Mouse (Mus musculus): ENCODE data around the gene Cd48.
"Not testable (repeated sequence)": the region's sequence is repeated elsewhere in the genome, so short reads cannot be mapped to it uniquely, and the experiment has no call there.

Gene Cd48

GRCm38 (mm10) chr1:171681531-171682299 lies at the start of gene Cd48:
TSS of gene Cd48 (plus strand) at chr1:171682009.
- DNase-seq (ENCODE audit: low spot score), result no peak

DNA sequence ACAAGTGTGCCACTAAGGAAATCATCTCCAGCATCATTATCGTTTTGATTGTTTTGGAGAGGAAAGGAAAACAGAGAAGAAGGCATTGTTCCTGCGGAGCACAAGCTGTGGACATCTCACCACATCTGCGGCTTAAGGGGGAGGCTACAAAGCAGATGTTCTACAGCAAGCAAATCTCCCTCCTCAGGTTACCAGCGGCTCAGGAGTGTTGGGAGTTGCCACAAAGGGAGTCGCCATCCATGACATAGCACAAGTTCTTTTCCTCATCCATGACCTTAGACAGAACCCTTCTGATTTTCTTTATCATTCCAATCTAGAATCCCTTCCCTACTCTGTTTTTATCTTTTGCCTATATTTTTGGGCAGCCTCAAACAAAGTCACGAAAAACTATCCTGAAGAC lies 46.1 kb upstream of the Cd48 start:
- no peak for DNase-seq (ENCODE audit: low spot score)

- no peak for DNase-seq (ENCODE audit: low spot score)
Measured at GRCm38 (mm10) chr1:171637101-171637500, 44.7 kb upstream of the Cd48 start.

DNA sequence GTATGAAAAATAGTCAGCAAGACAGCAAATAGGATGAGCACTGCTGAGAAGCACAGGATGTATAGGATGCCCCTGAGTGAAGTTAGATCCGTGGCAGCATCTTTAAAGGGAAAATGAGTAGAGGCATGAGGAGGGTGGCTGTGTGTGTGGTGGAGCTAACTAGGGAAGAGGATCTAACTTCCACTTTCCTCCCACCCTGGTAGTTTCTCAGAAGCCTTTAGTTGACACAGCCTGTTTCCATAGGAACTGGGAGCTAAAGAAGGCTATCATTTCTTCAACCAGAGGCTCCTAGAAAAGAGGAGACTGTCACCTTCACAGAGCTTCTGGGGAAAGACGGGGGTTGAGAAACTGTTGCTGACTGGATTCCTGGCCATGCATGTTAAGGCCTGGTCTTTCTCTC lies 43.1 kb upstream of the Cd48 start:
- DNase-seq (ENCODE audit: low spot score), result no peak

- DNase-seq (ENCODE audit: low spot score), result no peak
Measured at GRCm38 (mm10) chr1:171640796-171641195, 41.0 kb upstream of the Cd48 start.

- DNase-seq (ENCODE audit: low spot score), result no peak
Measured at GRCm38 (mm10) chr1:171643612-171644011, 38.2 kb upstream of the Cd48 start.

DNA sequence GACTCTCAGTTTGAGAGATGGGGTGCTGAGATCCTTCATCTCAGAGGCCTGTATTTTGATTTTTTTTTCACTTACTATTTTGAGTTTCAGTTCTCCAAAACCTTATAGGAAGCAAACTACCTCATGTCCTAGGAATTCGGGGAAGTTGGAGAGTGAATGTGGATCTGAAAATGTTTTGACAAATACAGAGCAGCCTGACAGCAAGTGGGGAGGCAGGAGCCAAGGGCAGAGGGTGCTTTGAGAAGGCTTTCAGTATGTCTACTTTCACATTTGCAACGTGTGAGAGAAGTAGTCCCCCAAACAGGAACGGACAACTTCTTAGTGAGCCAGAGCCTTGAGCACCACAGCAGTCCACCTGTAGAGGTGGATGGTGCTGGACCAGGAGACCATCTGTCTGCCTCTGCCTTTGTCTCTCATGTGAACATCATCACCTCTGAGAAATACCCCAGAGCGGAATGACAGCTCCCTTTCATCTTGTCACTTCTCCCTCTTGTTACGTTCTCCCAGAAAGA lies 35.3 kb upstream of the Cd48 start:
- DNase-seq (ENCODE audit: low spot score), result no peak

DNA sequence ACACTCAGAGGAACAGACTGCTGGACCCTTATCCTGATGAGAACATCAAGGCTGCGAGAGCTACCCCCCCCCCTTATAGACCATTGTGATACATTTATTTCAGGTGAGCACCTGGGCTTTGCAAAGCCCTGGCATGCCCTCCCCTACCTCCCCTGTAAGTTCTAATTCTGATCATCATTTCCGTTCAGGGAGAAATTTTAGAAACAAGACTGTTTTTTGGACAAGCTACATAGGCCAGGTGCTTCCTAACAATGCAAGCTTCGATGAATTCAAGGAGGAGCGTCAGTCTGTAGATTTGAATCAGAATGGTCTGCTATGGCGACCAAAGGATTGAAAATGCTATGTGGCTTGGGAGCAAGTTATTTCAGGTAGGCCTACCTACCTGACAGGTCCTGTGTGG lies 34.1 kb upstream of the Cd48 start:
- DNase-seq (ENCODE audit: low spot score), result no peak

DNA sequence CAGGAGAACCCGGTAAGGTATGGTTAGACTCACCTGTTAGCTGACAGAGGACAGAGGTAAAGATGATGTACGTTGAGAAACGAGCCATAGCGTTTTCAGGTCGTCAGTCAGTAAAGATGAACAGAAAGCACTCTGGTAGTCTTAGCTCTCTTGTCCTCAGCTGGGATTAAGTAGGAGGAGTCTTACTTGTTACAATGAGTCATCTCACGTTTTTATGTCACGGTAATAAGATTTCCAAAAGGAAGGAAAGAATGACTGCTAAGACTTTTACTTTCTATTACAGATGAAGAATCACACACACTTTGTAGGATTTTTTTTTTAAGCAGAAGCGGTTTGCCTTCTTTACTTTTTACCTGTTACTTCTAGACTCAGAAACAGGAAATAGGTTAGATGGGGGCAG lies 33.0 kb upstream of the Cd48 start:
- DNase-seq (ENCODE audit: low spot score), result no peak

DNA sequence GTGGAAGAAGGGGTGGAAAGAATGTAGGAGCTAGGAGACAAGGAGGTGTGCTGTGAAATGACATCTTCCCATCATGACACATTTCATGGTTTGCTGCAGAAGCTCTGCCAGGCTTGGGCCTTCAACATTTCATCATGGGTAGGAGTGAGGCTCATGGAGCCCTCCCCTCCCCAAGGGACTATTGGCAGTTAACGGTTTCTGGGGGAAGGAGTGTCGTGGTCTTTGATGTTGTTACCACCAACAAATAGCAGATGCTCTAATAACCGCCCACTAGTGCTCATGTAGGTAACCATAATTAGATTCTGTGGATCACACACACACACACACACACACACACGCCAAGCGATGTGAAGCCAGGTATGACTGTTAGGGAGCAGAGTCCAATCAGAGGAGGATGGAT lies 29.1 kb upstream of the Cd48 start, which contains the start of gene Slamf7:
TSS of gene Slamf7 (minus strand) at position 302 of the 400 bp plus-strand sequence.
- DNase-seq (ENCODE audit: low spot score), result no peak

DNA sequence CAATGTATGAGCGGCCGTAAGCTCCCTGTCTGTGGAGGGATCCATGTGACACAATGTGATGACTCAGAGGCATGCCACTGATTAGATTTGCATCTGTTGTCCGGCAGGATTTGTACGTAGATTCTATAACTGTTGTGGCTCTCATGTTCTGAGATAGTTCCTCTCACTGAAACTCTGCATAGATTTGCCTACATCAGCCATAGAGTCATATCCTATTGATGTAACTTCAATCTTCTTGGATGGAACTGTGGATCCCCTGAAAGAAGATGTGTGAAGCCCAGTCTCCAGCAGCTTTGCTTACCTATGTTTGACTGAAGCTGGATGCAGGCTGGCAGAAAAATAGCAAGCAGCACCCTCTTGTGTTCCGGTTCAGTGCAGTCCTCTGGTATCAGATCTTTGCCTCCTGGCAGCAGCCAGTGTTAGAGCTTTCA lies 23.2 kb upstream of the Cd48 start:
- no peak for DNase-seq (ENCODE audit: low spot score)

DNA sequence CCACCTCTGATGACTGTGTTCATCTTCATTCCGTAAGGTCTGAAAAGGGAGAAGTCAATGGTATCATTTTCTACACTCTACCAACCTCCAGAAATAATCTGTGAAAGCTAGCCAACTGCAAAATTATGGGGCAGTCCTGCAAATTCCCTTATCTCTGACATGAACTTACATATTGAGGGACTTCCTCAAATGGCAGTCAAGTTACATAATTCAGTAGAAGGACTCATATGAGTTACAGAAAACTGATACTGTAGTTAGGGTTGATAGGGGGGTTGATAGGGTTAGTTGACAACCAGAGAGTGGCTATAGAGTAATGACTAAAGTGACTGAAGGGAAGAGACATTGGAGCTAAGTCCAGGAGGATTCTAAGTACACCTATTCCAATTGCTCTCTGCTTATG lies 21.4 kb upstream of the Cd48 start:
- DNase-seq (ENCODE audit: low spot score), result no peak

DNA sequence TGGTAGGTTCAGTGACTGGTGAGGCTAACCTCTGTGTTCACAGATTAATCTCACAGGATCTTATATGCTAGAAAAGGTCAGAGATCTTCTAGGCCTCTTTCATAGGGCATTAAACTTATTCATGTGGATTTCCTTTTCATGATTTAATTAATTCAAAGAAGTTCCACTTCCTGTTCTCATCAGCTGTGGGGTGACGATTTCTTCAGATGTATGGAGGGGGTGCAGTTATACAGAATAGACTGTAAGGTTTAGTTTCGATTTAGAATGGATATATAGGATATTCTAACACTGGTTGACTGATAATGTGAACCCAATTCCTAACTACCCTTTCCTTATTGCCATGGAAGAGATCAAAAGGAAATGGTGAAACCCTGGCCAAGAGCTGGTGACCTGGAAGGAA lies 20.3 kb upstream of the Cd48 start:
- DNase-seq (ENCODE audit: low spot score), result no peak

GRCm38 (mm10) chr1:171663757-171664156 lies 18.1 kb upstream of the Cd48 start:
- DNase-seq (ENCODE audit: low spot score), result no peak

- DNase-seq (ENCODE audit: low spot score), result no peak
Measured at GRCm38 (mm10) chr1:171666350-171666749, 15.5 kb upstream of the Cd48 start.

- DNase-seq (ENCODE audit: low spot score), result no peak
Measured at GRCm38 (mm10) chr1:171667160-171667559, 14.6 kb upstream of the Cd48 start.

DNA sequence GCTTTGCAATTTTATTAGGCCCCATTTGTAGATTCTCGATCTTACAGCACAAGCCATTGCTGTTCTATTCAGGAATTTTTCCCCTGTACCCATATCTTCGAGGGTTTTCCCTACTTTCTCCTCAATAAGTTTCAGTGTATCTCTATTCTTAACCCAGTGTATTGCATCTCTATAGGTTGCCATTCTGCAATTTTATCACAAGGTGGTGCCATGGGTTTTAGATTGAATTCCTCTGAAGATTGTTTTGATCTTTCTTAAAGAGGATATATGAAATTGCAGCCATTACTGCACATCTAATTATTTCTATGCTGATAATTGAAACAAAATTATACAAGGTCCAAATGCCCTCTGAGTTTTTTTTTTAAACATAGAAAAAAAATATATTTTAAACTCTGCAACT lies 9.4 kb upstream of the Cd48 start:
- DNase-seq (ENCODE audit: low spot score), result not testable (repeated sequence)

GRCm38 (mm10) chr1:171672854-171673475 lies 8.8 kb upstream of the Cd48 start:
- no peak for DNase-seq (ENCODE audit: low spot score)

- DNase-seq (ENCODE audit: low spot score), result no peak
Measured at GRCm38 (mm10) chr1:171674467-171674866, 7.3 kb upstream of the Cd48 start.

- no peak for DNase-seq (ENCODE audit: low spot score)
Measured at GRCm38 (mm10) chr1:171677721-171678120, 4.1 kb upstream of the Cd48 start.

DNA sequence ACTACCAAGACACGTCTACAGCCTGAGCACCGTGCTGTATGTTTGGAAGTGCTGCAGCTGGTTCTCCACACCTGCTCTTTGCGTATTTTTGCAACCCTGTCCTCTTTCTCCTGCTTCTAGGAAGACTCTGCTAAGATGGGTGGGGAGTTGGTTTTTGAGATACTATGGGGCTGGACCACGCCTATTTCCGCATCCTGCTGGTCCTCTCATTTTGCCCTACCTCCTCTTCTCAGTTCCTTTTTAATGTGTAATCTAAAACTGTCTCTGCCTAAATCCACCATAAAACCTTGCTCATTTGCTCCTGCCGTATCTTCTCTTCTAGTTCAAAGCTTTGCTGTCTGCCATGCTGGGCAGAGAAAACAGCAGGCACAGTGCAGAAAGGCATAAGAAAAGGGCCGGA lies 800 bp upstream of the Cd48 start:
- no peak for DNase-seq (ENCODE audit: low spot score)

- no peak for DNase-seq (ENCODE audit: low spot score)
Measured at GRCm38 (mm10) chr1:171684923-171685322, 3.1 kb downstream of the Cd48 start.

DNA sequence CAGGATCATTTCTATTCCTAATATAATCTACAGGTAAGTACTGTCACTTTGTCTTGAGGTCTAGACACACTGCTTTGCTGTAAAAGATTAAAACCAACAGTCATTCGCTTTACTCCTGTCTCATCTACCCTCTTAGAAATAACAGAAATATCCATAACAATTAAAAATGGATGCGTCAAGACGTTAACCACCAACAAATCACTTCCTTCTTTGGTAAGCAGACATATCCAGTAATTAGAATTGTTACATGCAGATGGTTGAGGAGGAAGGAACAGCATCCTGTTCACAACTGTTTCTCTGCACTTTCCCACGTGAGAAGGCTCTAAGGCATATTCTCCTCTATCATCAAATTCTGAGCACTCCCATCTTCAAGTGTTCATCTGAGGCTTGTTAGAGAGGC lies 5.5 kb downstream of the Cd48 start:
- DNase-seq (ENCODE audit: low spot score), result no peak

DNA sequence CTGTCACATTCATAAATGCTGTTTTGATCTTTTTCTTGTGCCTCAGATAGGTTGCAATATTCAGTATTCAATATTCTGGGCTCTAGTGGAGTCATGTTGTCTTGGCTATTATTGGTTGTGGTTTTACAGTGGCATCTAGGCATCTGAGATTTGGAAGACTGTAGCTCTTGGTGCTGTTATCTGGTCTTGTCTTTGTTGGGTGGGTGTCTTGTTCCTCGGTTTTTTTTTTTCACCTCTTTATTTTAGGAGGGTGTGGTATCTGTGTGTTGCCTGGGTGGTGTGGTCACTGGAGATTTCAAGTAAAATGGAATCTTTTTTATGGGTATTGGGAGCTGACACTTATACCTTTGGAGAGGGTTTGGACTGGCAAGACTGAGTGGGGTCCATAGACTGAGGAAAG lies 12.1 kb downstream of the Cd48 start:
- DNase-seq (ENCODE audit: low spot score), result no peak
